Mouse (Mus musculus) liver, embryonic 18 days (tissue): ENCODE results near the gene Ptcd2. TPM values are rescaled to one million over a fixed set of nuclear protein-coding genes. Genes with fewer than 3 reads are reported as not detected.

ENCODE experiments used
- polyA plus RNA-seq: library from polyadenylated mRNA; depleted of rRNA; stranded (reverse); fragments of >200 nt; gene quantifications from 2 replicates; pipeline ENCODE4 v1.2.3, GENCODE M21; 2012; rRNA removed

The Ptcd2 gene
- 12.3 and 12.8 TPM in 2 replicates for polyA plus RNA-seq

GRCm38 (mm10) chr13:99344599-99345575 is at the start of gene Ptcd2, which contains the start of gene Mrps27:
TSS of gene Ptcd2 (minus strand) at chr13:99344705.
TSS of gene Mrps27 (plus strand) at chr13:99344786.

Other genes starting within 250 kb of the Ptcd2 start
- 0.50 and 0.63 TPM in 2 replicates for gene Zfp366, start 159.9 kb downstream of the Ptcd2 start, polyA plus RNA-seq
- gene Mrps27, start 81 bp upstream of the Ptcd2 start, polyA plus RNA-seq, result 16.1 and 17.8 TPM in 2 replicates
- gene Map1b, start 171.8 kb upstream of the Ptcd2 start, polyA plus RNA-seq, result 0.17 and 0.18 TPM in 2 replicates